Mouse (Mus musculus): Measurements from ENCODE around the gene Gpr83. TPM values are rescaled to one million over a fixed set of nuclear protein-coding genes. Genes with fewer than 3 reads are reported as not detected.
"Not testable (repeated sequence)": the region's sequence is repeated elsewhere in the genome, so short reads cannot be mapped to it uniquely, and the experiment has no call there.

The Gpr83 gene
- polyA plus RNA-seq, 1 experiment: not detected

DNA sequence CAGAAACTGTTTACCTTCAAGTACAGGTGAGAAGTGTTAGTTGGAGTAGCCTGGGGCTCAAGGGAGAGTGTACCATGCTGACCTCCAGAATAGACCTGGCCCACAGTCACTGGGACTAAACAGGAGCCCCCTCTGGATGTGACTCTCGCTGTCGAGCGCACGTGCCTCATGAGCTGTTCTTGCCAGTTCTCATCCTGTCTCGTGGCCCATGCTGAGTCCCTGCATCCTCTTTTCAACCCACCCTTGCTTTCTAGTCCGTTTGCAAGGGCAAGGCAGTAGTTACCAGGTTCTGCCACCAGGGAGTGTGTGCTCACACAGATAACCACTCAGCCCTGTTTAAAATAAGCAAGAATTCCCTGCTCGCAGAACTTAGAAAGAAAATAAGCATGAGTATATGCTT is 6.9 kb downstream of the Gpr83 start:
- Histone ChIP-seq H3K4me1 (ENCODE audit: control insufficient read depth, insufficient read depth, low read length) (peaks cover 3% of the 10 kb centered on the region), H3K27ac (ENCODE audit: insufficient read depth, low read depth, low read length) (no peak overlapping the region), H3K4me3 (ENCODE audit: insufficient read depth, low read length) (no peak overlapping the region)
- peak; percentile 18; the same call in 1 of the 2 replicates for TF ChIP-seq CTCF (IDR thresholded peaks at IDR 0.05; ENCODE audit: low read depth, low read length)
- TF ChIP-seq POLR2A (IDR thresholded peaks at IDR 0.05; ENCODE audit: borderline replicate concordance, low read depth, low read length): no peak

DNA sequence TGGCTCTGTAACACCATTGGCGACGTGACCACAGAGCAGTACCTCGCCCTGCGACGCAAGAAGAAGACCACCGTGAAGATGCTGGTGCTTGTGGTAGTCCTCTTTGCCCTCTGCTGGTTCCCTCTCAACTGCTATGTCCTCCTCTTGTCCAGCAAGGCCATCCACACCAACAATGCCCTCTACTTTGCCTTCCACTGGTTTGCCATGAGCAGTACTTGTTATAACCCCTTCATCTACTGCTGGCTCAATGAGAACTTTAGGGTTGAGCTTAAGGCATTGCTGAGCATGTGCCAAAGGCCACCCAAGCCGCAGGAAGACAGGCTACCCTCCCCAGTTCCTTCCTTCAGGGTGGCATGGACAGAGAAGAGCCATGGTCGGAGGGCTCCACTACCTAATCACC is 8.3 kb downstream of the Gpr83 start:
- no peak for TF ChIP-seq CTCF (IDR thresholded peaks at IDR 0.05; ENCODE audit: low read depth, low read length)
- no peak for TF ChIP-seq POLR2A (IDR thresholded peaks at IDR 0.05; ENCODE audit: borderline replicate concordance, low read depth, low read length)
- Histone ChIP-seq H3K4me3 (ENCODE audit: insufficient read depth, low read length) (no peak overlapping the region), H3K27ac (ENCODE audit: insufficient read depth, low read depth, low read length) (no peak overlapping the region), H3K4me1 (ENCODE audit: control insufficient read depth, insufficient read depth, low read length) (peaks cover 3% of the 10 kb centered on the region)

DNA sequence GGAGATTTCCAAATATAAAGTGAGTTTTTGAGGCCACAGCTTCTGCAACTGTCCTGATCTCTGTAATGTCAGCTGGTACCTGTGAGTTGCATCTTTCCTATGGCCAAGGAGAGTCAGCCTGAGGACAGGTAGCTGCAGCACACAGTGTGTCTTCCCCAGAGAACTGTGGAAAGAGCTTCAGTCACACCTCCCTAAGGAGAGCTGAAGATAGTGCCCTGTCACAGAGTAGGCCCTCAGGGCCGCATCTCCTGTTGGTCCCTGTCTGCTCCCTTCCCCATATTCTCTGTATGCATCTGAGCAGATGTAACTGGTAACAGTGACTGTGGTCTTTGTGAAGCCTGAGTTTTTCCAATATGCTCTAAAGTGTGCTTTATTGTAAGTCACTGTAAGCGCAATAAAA is 10.4 kb downstream of the Gpr83 start:
- TF ChIP-seq POLR2A (IDR thresholded peaks at IDR 0.05; ENCODE audit: borderline replicate concordance, low read depth, low read length) (no peak), CTCF (IDR thresholded peaks at IDR 0.05; ENCODE audit: low read depth, low read length) (no peak)
- Histone ChIP-seq H3K27ac (ENCODE audit: insufficient read depth, low read depth, low read length) (no peak overlapping the region), H3K4me3 (ENCODE audit: insufficient read depth, low read length) (no peak overlapping the region), H3K4me1 (ENCODE audit: control insufficient read depth, insufficient read depth, low read length) (peaks cover 3% of the 10 kb centered on the region)

DNA sequence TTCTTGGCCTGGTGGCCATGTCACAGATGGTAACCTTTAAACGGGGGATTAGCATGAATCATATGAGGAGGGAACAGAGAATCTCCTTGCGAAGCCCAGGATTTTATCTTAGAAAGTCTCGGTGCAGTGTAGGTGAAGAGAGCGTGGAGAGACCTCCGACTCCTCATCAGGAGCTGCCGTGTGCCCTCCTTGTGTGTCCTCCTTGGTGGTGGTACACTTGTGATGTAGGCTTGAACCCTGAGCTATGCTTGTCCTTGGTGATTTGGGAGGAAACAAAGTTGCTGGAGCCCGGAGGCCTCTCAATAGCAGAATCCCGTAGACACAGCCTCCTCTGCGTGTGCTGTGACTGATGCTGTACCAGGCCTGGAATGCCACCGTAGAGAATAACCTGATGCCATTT is 10.8 kb downstream of the Gpr83 start:
- H3K4me1 ChIP-seq (ENCODE audit: control insufficient read depth, insufficient read depth, low read length): peaks cover 3% of the 10 kb centered on the region
- TF ChIP-seq POLR2A (IDR thresholded peaks at IDR 0.05; ENCODE audit: borderline replicate concordance, low read depth, low read length): no peak
- TF ChIP-seq CTCF (IDR thresholded peaks at IDR 0.05; ENCODE audit: low read depth, low read length): no peak
- no peak overlapping the region for H3K4me3 ChIP-seq (ENCODE audit: insufficient read depth, low read length)
- H3K27ac ChIP-seq (ENCODE audit: insufficient read depth, low read depth, low read length): no peak overlapping the region

DNA sequence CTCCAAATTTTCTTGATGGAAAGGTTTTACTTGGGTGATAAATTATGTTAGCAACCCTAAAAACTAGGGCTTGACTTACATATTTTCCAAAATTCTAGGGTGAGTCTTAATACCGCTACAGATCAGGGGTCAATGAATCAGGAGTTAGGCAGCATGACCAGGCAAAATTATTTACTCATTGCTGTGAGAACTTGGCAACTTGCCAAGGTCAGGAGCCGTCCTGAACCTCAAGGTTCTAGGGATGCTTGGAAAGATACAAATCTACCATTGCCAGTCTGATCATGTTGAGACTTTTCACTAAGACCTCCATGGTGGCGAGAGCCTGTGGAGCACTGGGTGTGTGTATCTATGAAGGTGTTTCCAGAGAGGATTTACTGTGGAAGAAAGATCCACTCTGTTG is 11.5 kb downstream of the Gpr83 start:
- H3K4me1 ChIP-seq (ENCODE audit: control insufficient read depth, insufficient read depth, low read length): peaks cover 3% of the 10 kb centered on the region
- H3K4me3 ChIP-seq (ENCODE audit: insufficient read depth, low read length): no peak overlapping the region
- TF ChIP-seq CTCF (IDR thresholded peaks at IDR 0.05; ENCODE audit: low read depth, low read length) (no peak), POLR2A (IDR thresholded peaks at IDR 0.05; ENCODE audit: borderline replicate concordance, low read depth, low read length) (no peak)
- no peak overlapping the region for H3K27ac ChIP-seq (ENCODE audit: insufficient read depth, low read depth, low read length)

DNA sequence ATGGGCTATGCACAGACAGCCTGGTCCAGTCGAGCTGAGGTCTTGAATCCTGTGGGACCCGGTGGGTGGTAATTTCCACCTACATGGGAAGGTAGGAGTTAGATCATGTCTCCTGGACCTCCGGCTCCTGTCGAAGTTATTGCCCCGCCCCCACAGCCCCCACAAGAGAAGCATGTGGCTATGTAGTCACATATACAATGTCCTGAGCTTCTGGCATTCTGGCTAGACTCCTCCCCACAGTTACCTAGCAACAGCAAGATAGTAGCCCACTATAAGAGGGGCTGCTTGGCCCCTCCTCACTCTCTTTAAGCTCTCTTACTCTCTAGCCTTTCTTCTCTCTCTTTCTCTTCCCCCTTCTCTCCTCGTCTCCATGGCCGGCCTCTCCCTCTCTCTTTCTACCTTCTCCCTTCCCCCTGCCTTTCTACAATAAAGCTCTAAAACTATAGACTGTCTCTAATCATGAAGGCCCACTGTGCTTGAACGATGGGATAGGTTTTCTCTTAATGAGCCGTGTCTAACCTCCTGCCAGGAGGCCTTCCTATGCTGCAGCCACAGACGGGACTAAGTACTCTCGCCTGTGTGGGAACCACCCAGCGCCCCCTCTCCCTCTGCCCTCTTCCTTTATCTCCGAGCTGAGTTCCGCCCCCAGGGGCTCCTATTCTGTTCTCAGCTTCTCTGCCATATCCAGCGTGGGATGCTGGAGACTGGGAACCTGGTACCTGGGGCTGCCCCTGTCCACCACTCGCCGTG is 12.3 kb downstream of the Gpr83 start:
- no peaks in the 10 kb centered on the region for H3K4me1 ChIP-seq (ENCODE audit: control insufficient read depth, insufficient read depth, low read length)
- TF ChIP-seq POLR2A (IDR thresholded peaks at IDR 0.05; ENCODE audit: borderline replicate concordance, low read depth, low read length) (no peak), CTCF (IDR thresholded peaks at IDR 0.05; ENCODE audit: low read depth, low read length) (no peak)
- no peak overlapping the region for H3K4me3 ChIP-seq (ENCODE audit: insufficient read depth, low read length)
- H3K27ac ChIP-seq (ENCODE audit: insufficient read depth, low read depth, low read length): no peak overlapping the region

DNA sequence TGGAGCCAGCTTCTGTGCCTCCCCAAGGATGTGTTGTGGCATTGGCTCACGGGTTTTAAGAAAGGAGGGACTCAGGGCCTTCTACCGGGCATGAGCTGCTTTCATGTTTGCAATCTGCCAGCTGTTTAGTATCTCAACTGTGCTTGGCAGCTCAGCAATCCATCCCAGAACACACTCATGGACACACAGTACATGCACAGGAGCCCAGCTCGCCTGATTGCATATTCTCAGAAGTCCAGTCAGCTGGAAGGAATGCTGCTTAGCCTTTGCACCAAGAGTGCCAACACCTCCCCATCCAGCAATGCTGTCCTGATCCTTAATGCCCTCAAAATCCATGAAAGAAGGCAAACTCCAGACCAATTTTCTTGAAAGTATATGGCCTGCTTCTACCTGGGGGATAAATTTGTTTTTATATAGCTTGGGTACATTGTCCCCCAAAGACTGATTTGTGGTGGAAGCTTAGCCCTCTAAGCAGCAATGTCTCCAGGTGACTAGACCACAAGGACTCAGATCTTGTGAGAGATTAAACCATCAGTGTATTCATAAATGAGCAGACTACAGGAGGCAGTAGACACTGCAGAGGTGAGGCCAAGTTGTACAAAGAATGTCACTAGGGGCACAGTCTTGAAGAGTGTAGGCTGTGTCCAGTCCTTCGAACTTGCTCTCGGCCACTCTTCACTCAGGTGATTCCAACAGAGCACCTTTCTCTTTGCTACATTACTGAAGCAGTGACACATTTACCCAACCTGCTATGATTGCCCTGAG is 15.9 kb downstream of the Gpr83 start:
- TF ChIP-seq POLR2A (IDR thresholded peaks at IDR 0.05; ENCODE audit: borderline replicate concordance, low read depth, low read length) (no peak), CTCF (IDR thresholded peaks at IDR 0.05; ENCODE audit: low read depth, low read length) (no peak)
- H3K4me1 ChIP-seq (ENCODE audit: control insufficient read depth, insufficient read depth, low read length): no peaks in the 10 kb centered on the region
- H3K4me3 ChIP-seq (ENCODE audit: insufficient read depth, low read length): no peak overlapping the region
- no peak overlapping the region for H3K27ac ChIP-seq (ENCODE audit: insufficient read depth, low read depth, low read length)

DNA sequence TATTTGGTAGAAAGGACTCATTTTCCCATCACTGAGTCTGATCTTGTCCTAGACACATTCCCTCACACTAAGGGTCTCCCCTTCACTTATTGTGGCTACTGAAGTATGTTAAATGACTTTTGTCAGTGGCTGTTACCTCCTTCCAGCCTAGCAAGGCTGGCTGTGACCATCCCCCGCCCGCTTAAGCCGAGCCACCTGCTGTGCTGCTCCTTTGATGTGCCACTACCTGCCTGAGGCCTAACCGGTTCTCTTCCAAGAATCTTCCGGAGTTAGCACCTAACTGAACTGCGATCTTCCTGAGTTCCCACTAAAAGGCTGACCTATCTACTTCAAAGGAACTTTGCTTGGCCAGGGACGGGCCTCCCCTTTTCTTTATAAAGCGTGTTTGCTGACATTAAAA is 16.6 kb downstream of the Gpr83 start:
- not testable (repeated sequence) for H3K4me3 ChIP-seq (ENCODE audit: insufficient read depth, low read length); H3K4me1 ChIP-seq (ENCODE audit: control insufficient read depth, insufficient read depth, low read length); H3K27ac ChIP-seq (ENCODE audit: insufficient read depth, low read depth, low read length)

DNA sequence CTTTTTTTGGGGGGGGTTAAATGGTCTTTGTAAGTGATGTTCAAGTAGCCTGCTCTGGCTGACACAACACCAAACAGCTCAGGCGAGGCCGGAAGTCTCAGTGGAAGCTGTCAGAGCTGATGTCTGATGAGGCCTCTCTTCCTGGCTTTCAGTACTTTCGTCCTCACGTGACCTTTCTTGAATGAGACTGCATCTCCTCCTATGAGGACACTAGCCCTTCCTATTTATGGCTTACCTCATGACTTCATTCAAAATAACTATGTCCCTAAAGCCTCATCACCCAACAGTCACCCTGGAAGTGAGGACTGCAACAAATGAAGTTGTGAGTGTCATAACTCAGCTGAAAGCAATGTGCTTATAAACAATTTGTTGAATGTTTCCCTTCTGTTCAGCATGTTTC is 24.6 kb downstream of the Gpr83 start:
- Histone ChIP-seq H3K27ac (ENCODE audit: insufficient read depth, low read depth, low read length) (peak overlapping the region; percentile 30; the same call in 1 of the 2 replicates), H3K4me3 (ENCODE audit: insufficient read depth, low read length) (no peak overlapping the region), H3K4me1 (ENCODE audit: control insufficient read depth, insufficient read depth, low read length) (peaks cover 10% of the 10 kb centered on the region)
- TF ChIP-seq POLR2A (IDR thresholded peaks at IDR 0.05; ENCODE audit: borderline replicate concordance, low read depth, low read length): no peak
- TF ChIP-seq CTCF (IDR thresholded peaks at IDR 0.05; ENCODE audit: low read depth, low read length): no peak

DNA sequence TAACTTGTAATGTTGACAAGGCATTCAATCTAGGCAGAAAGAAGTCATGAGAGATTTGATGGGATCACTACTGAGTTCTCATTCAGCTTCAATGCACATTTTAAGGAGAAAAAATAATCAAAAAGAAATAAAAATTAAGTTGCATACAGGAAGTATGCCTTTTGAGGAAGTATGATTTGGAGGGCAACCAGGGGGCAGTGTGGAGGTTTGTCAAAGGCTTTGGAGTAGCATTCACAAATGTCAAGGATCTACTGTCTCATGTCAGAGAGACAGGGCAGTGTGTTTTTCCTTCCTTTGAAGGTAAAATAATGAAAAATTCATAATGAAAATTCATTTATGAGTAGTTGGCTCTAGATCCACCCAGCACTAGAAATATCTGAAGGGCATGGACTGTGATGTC is 25.1 kb downstream of the Gpr83 start:
- Histone ChIP-seq H3K27ac (ENCODE audit: insufficient read depth, low read depth, low read length) (peak overlapping the region; percentile 30; the same call in 1 of the 2 replicates), H3K4me1 (ENCODE audit: control insufficient read depth, insufficient read depth, low read length) (peaks cover 10% of the 10 kb centered on the region), H3K4me3 (ENCODE audit: insufficient read depth, low read length) (no peak overlapping the region)
- TF ChIP-seq CTCF (IDR thresholded peaks at IDR 0.05; ENCODE audit: low read depth, low read length) (no peak), POLR2A (IDR thresholded peaks at IDR 0.05; ENCODE audit: borderline replicate concordance, low read depth, low read length) (no peak)
